Mouse (Mus musculus) frontal cortex, postnatal 25 days (tissue): ENCODE measurements around the gene Tnk1.

Source experiments
- DNase-seq, 2 experiments: peaks; one replicate each; pipeline ENCODE4 v3.0.0; 2022; ENCODE audit warnings: low spot score in 2 of 2

Gene Tnk1

GRCm38 (mm10) chr11:69858113-69858998 lies at the start of gene Tnk1:
Gene Tnk1 (minus strand): TSS chr11:69858730.
- no peak for DNase-seq

- no peak for DNase-seq
Observed at GRCm38 (mm10) chr11:69904311-69904710, 45.8 kb upstream of the Tnk1 start.

- no peak for DNase-seq
Observed at GRCm38 (mm10) chr11:69902972-69903371, 44.4 kb upstream of the Tnk1 start.

- no peak for DNase-seq
Observed at GRCm38 (mm10) chr11:69901993-69902392, 43.5 kb upstream of the Tnk1 start.

GRCm38 (mm10) chr11:69901406-69901846 lies 42.9 kb upstream of the Tnk1 start:
- DNase-seq = peak; percentile 94

- peak; percentile 69 to 76 for DNase-seq
Observed at GRCm38 (mm10) chr11:69900471-69901405, 42.2 kb upstream of the Tnk1 start, which contains the start of the genes 2810408A11Rik and Neurl4. Gene 2810408A11Rik (minus strand): TSS chr11:69900987. Gene Neurl4 (plus strand): TSS chr11:69901072.

GRCm38 (mm10) chr11:69899870-69900269 lies 41.3 kb upstream of the Tnk1 start:
- no peak for DNase-seq

GRCm38 (mm10) chr11:69895291-69895690 lies 36.8 kb upstream of the Tnk1 start, which contains the start of gene Acap1:
Gene Acap1 (minus strand): TSS chr11:69895539.
- DNase-seq = no peak

- DNase-seq = no peak
Observed at GRCm38 (mm10) chr11:69894671-69895070, 36.1 kb upstream of the Tnk1 start.

- DNase-seq = no peak
Observed at GRCm38 (mm10) chr11:69891482-69891881, 33.0 kb upstream of the Tnk1 start.

- no peak for DNase-seq
Observed at GRCm38 (mm10) chr11:69886907-69887635, 28.5 kb upstream of the Tnk1 start.

GRCm38 (mm10) chr11:69884663-69885062 lies 26.1 kb upstream of the Tnk1 start:
- no peak for DNase-seq

GRCm38 (mm10) chr11:69884240-69884639 lies 25.7 kb upstream of the Tnk1 start:
- no peak for DNase-seq

- no peak for DNase-seq
Observed at GRCm38 (mm10) chr11:69883527-69884151, 25.1 kb upstream of the Tnk1 start.

GRCm38 (mm10) chr11:69883066-69883465 lies 24.5 kb upstream of the Tnk1 start:
- no peak for DNase-seq

GRCm38 (mm10) chr11:69881787-69882670 lies 23.5 kb upstream of the Tnk1 start:
- no peak for DNase-seq

- peak; percentile 22 to 52 for DNase-seq
Observed at GRCm38 (mm10) chr11:69880853-69881603, 22.5 kb upstream of the Tnk1 start, which contains the start of gene Kctd11. Gene Kctd11 (minus strand): TSS chr11:69881406.

- peak in 1 of 2 experiments; percentile 26 for DNase-seq
Observed at GRCm38 (mm10) chr11:69880506-69880852, 21.9 kb upstream of the Tnk1 start.

GRCm38 (mm10) chr11:69879711-69880110 lies 21.2 kb upstream of the Tnk1 start:
- DNase-seq = no peak
